Mouse (Mus musculus) bone marrow macrophage, adult 2 months (primary cell): Measurements from ENCODE around the gene Radil.

Source experiments
- CTCF ChIP-seq: IDR thresholded peaks from 2 replicates; pipeline ENCODE4 v1.5.1; 2012; ENCODE audit warnings: low read depth, mild to moderate bottlenecking, low read length, moderate library complexity
- POLR2A ChIP-seq: IDR thresholded peaks from 2 replicates; pipeline ENCODE4 v1.6.1; 2012; ENCODE audit warnings: mild to moderate bottlenecking, low read depth, low read length, borderline replicate concordance

DNA sequence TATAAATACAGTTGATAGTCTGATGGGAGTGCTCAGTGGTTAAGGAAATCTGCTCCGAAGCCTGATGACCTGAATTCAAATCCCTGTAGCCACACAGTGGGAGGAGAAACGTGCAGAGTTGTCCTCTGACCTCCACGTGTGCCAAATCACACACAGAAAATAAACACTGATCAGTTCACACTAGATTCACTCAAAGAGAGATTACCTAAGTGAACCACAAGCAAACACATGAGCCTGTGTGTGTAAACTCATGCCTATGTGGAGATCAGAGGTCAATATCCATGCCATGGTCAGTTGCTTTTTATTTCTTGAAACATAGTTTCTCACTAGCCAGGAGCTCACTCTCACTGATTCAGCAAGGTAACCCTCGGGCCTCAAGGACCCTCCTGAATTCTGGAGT, 30.5 kb downstream of the Radil start:
- TF ChIP-seq POLR2A (no peak), CTCF (no peak)
